Mouse (Mus musculus) heart, embryonic 12.5 days (tissue): ENCODE results near the gene Polr2j. TPM values are rescaled to one million over a fixed set of nuclear protein-coding genes. Genes with fewer than 3 reads are reported as not detected.

Source experiments
- ATAC-seq: fragments of 200-750 bp; cut with Nextera tagmentation; 2 replicates; pipeline ENCODE4 v1.8.0; 2017; ENCODE audit warnings: moderate TSS enrichment, moderate library complexity; ENCODE audit not compliant: insufficient number of reproducible peaks, low FRiP score
- H3K27ac ChIP-seq: fragments of 300-500 bp; sonication (generic); 2 replicates; pipeline ENCODE4 v1.5.1; 2016; ENCODE audit warnings: mild to moderate bottlenecking, moderate library complexity; ENCODE audit not compliant: poor library complexity, severe bottlenecking
- H3K27me3 ChIP-seq: fragments of 300-500 bp; sonication (generic); replicated peaks from 2 replicates; pipeline ENCODE4 v1.6.1; 2016; ENCODE audit warnings: mild to moderate bottlenecking, moderate library complexity
- H3K36me3 ChIP-seq: fragments of 300-500 bp; sonication (generic); 2 replicates; pipeline ENCODE4 v1.6.1; 2016; ENCODE audit warnings: mild to moderate bottlenecking, moderate library complexity
- H3K4me1 ChIP-seq: fragments of 300-500 bp; sonication (generic); replicated peaks from 2 replicates; pipeline ENCODE4 v1.6.1; 2016; ENCODE audit warnings: mild to moderate bottlenecking
- H3K4me2 ChIP-seq: fragments of 300-500 bp; sonication (generic); 2 replicates; pipeline ENCODE4 v1.6.1; 2016; ENCODE audit warnings: mild to moderate bottlenecking, moderate library complexity
- H3K4me3 ChIP-seq: fragments of 300-500 bp; sonication (generic); 2 replicates; pipeline ENCODE4 v1.5.1; 2016; ENCODE audit warnings: mild to moderate bottlenecking
- H3K9ac ChIP-seq: fragments of 300-500 bp; sonication (generic); 2 replicates; pipeline ENCODE4 v1.6.1; 2016; ENCODE audit warnings: mild to moderate bottlenecking, moderate library complexity
- H3K9me3 ChIP-seq: fragments of 300-500 bp; sonication (generic); replicated peaks from 2 replicates; pipeline ENCODE4 v1.6.1; 2016; ENCODE audit warnings: mild to moderate bottlenecking, moderate library complexity
- whole genome bisulfite sequencing: fragments of 180-500 bp; shearing (Covaris S2); methylation state at CpG from one replicate; pipeline ENCODE4 v1.1.7; 2016; 5-methylcytosine and 5-hydroxymethylcytosine counted together
- polyA plus RNA-seq: library from polyadenylated mRNA; unstranded; fragments of >200 nt; fragmentation: Nextera tagmentation; extraction: Ambion mirVana; gene quantifications from 2 replicates; pipeline ENCODE4 v1.2.1, GENCODE M21; 2016

Gene Polr2j
- 147 and 161 TPM in 2 replicates for polyA plus RNA-seq

GRCm38 (mm10) chr5:136115891-136116783 is at the start of gene Polr2j:
TSS of gene Polr2j (plus strand) at chr5:136116631.
- Histone ChIP-seq H3K4me3 (peak within 1 kb of the TSS; percentile 96), H3K27ac (0 out of 2 replicates have a peak within 1 kb of the TSS, but pooled peaks have one; percentile 31), H3K36me3 (peaks cover 12% of the 10 kb centered on the region), H3K4me1 (peaks cover 18% of the 10 kb centered on the region), H3K27me3 (no peaks in the 10 kb centered on the region), H3K4me2 (peak within 1 kb of the TSS; percentile 88), H3K9ac (peak within 1 kb of the TSS; percentile 92), H3K9me3 (no peaks in the 10 kb centered on the region)
- ATAC-seq = peak; percentile 94
- 3% methylated on average over 41 of the region's 42 CpGs for WGBS

- 58% methylated on average over 2 of the region's 2 CpGs for WGBS
These were observed 47.0 kb upstream of the Polr2j start for GRCm38 (mm10) chr5:136069411-136069810.

GRCm38 (mm10) chr5:136073051-136073450 is 43.4 kb upstream of the Polr2j start:
- H3K27me3 ChIP-seq = peaks cover 3% of the 10 kb centered on the region; the same call in 1 of the 2 replicates
- H3K36me3 ChIP-seq = no peaks in the 10 kb centered on the region
- no peak overlapping the region for H3K4me2 ChIP-seq
- no peak for ATAC-seq
- WGBS = 62% methylated on average over 6 of the region's 6 CpGs
- H3K4me3 ChIP-seq = no peak overlapping the region
- H3K27ac ChIP-seq = no peak overlapping the region
- H3K9ac ChIP-seq = no peak overlapping the region
- H3K9me3 ChIP-seq = no peaks in the 10 kb centered on the region
- peaks cover 7% of the 10 kb centered on the region; the same call in 1 of the 2 replicates for H3K4me1 ChIP-seq

More at GRCm38 (mm10) chr5:136069411-136069810, 47.0 kb upstream of the Polr2j start:
- H3K36me3 ChIP-seq = no peaks in the 10 kb centered on the region
- H3K27ac ChIP-seq = no peak overlapping the region
- no peaks in the 10 kb centered on the region for H3K4me1 ChIP-seq
- no peak overlapping the region for H3K9ac ChIP-seq
- H3K4me2 ChIP-seq = no peak overlapping the region
- no peak overlapping the region for H3K4me3 ChIP-seq
- peaks cover 3% of the 10 kb centered on the region; the same call in 1 of the 2 replicates for H3K27me3 ChIP-seq
- ATAC-seq = no peak
- H3K9me3 ChIP-seq = no peaks in the 10 kb centered on the region

- H3K27me3 ChIP-seq = peaks cover 3% of the 10 kb centered on the region; the same call in 1 of the 2 replicates
- no peak overlapping the region for H3K27ac ChIP-seq
- H3K36me3 ChIP-seq = no peaks in the 10 kb centered on the region
- H3K4me1 ChIP-seq = peaks cover 7% of the 10 kb centered on the region; the same call in 1 of the 2 replicates
- no peak overlapping the region for H3K4me3 ChIP-seq
- no peak for ATAC-seq
- WGBS = 58% methylated on average over 11 of the region's 11 CpGs
- H3K9ac ChIP-seq = no peak overlapping the region
- H3K9me3 ChIP-seq = no peaks in the 10 kb centered on the region
- H3K4me2 ChIP-seq = no peak overlapping the region
These were observed 42.9 kb upstream of the Polr2j start for GRCm38 (mm10) chr5:136073526-136073925.

GRCm38 (mm10) chr5:136075076-136075475 is 41.4 kb upstream of the Polr2j start:
- H3K9ac ChIP-seq = no peak overlapping the region
- no peak overlapping the region for H3K4me3 ChIP-seq
- ATAC-seq = no peak
- no peaks in the 10 kb centered on the region for H3K36me3 ChIP-seq
- peaks cover 7% of the 10 kb centered on the region; the same call in 1 of the 2 replicates for H3K4me1 ChIP-seq
- H3K9me3 ChIP-seq = no peaks in the 10 kb centered on the region
- no peak overlapping the region for H3K4me2 ChIP-seq
- H3K27me3 ChIP-seq = peaks cover 3% of the 10 kb centered on the region; the same call in 1 of the 2 replicates
- 71% methylated on average over 5 of the region's 5 CpGs for WGBS
- no peak overlapping the region for H3K27ac ChIP-seq

GRCm38 (mm10) chr5:136076284-136076683 is 40.1 kb upstream of the Polr2j start:
- Histone ChIP-seq H3K36me3 (no peaks in the 10 kb centered on the region), H3K27me3 (no peaks in the 10 kb centered on the region), H3K9ac (no peak overlapping the region), H3K4me1 (peaks cover 7% of the 10 kb centered on the region; the same call in 1 of the 2 replicates), H3K27ac (no peak overlapping the region), H3K9me3 (no peaks in the 10 kb centered on the region), H3K4me3 (no peak overlapping the region), H3K4me2 (no peak overlapping the region)
- WGBS = 42% methylated on average over 7 of the region's 7 CpGs
- ATAC-seq = no peak

GRCm38 (mm10) chr5:136077001-136077550 is 39.4 kb upstream of the Polr2j start:
- Histone ChIP-seq H3K4me3 (no peak overlapping the region), H3K27ac (no peak overlapping the region), H3K4me1 (peaks cover 7% of the 10 kb centered on the region; the same call in 1 of the 2 replicates), H3K4me2 (no peak overlapping the region), H3K36me3 (no peaks in the 10 kb centered on the region), H3K27me3 (no peaks in the 10 kb centered on the region), H3K9me3 (no peaks in the 10 kb centered on the region), H3K9ac (no peak overlapping the region)
- 73% methylated on average over 9 of the region's 9 CpGs for WGBS
- ATAC-seq = no peak

- no peaks in the 10 kb centered on the region; the same call in 1 of the 2 replicates for H3K9me3 ChIP-seq
- no peak overlapping the region for H3K27ac ChIP-seq
- ATAC-seq = no peak
- H3K36me3 ChIP-seq = no peaks in the 10 kb centered on the region
- no peak overlapping the region for H3K4me2 ChIP-seq
- no peak overlapping the region for H3K9ac ChIP-seq
- whole genome bisulfite sequencing = 85% methylated on average over 5 of the region's 5 CpGs
- peaks cover 7% of the 10 kb centered on the region for H3K4me1 ChIP-seq
- H3K27me3 ChIP-seq = no peaks in the 10 kb centered on the region
- H3K4me3 ChIP-seq = no peak overlapping the region
These were observed 38.3 kb upstream of the Polr2j start for GRCm38 (mm10) chr5:136078136-136078535.

- Histone ChIP-seq H3K4me1 (peaks cover 15% of the 10 kb centered on the region), H3K9me3 (no peaks in the 10 kb centered on the region; the same call in 1 of the 2 replicates), H3K27ac (no peak overlapping the region), H3K4me2 (no peak overlapping the region), H3K9ac (no peak overlapping the region), H3K27me3 (peaks cover 32% of the 10 kb centered on the region), H3K36me3 (no peaks in the 10 kb centered on the region), H3K4me3 (no peak overlapping the region)
- ATAC-seq = no peak
- WGBS = 77% methylated on average over 4 of the region's 4 CpGs
These were observed 34.1 kb upstream of the Polr2j start for GRCm38 (mm10) chr5:136082345-136082744.

GRCm38 (mm10) chr5:136083669-136084107 is 32.7 kb upstream of the Polr2j start, which contains the start of gene Rasa4:
TSS of gene Rasa4 (plus strand) at chr5:136083916.
- peak within 1 kb of the TSS; percentile 50 for H3K9ac ChIP-seq
- under 1% methylated on average over 22 of the region's 28 CpGs for WGBS
- ATAC-seq = peak; percentile 95

More at GRCm38 (mm10) chr5:136083669-136084107, 32.7 kb upstream of the Polr2j start, which contains the start of gene Rasa4:
- H3K27ac ChIP-seq = no peak within 1 kb of the TSS
- peaks cover 41% of the 10 kb centered on the region for H3K27me3 ChIP-seq
- H3K36me3 ChIP-seq = no peaks in the 10 kb centered on the region
- peak within 1 kb of the TSS; percentile 48 for H3K4me3 ChIP-seq
- no peaks in the 10 kb centered on the region; the same call in 1 of the 2 replicates for H3K9me3 ChIP-seq
- H3K4me1 ChIP-seq = peaks cover 15% of the 10 kb centered on the region
- H3K4me2 ChIP-seq = peak within 1 kb of the TSS; percentile 84
